Mouse (Mus musculus) erythroblast, embryonic 14.5 days (primary cell): ENCODE measurements at regions not wholly inside any gene's neighbourhood (a gene's known extent, or its start where the extent isn't known, plus 50 kb on each side); places are given as distances from the start of the nearest gene placed in this dataset.

Experiments used
- H3K27me3 ChIP-seq: 2 replicates; pipeline ENCODE4 v1.6.1; 2012; ENCODE audit warnings: inconsistent platforms; ENCODE audit not compliant: control insufficient read depth
- H3K36me3 ChIP-seq: 2 replicates; pipeline ENCODE4 v1.6.1; 2012; ENCODE audit warnings: mild to moderate bottlenecking, inconsistent platforms; ENCODE audit not compliant: control insufficient read depth
- H3K4me1 ChIP-seq: 2 replicates; pipeline ENCODE4 v1.6.1; 2012; ENCODE audit warnings: inconsistent platforms; ENCODE audit not compliant: control insufficient read depth
- H3K4me3 ChIP-seq: replicated peaks from 2 replicates; pipeline ENCODE3; 2012; ENCODE audit warnings: moderate library complexity, mild to moderate bottlenecking, inconsistent platforms
- H3K9me3 ChIP-seq: 2 replicates; pipeline ENCODE4 v1.6.1; 2012; ENCODE audit warnings: low read length, inconsistent platforms, mixed read lengths; ENCODE audit not compliant: control insufficient read depth
- GATA1 ChIP-seq: IDR thresholded peaks from 2 replicates; pipeline ENCODE4 v1.6.1; 2012; ENCODE audit warnings: low read length, inconsistent platforms, mixed read lengths
- TAL1 ChIP-seq: IDR thresholded peaks from 3 replicates; pipeline ENCODE4 v1.6.1; 2012; ENCODE audit warnings: low read length, inconsistent platforms, mixed read lengths

DNA sequence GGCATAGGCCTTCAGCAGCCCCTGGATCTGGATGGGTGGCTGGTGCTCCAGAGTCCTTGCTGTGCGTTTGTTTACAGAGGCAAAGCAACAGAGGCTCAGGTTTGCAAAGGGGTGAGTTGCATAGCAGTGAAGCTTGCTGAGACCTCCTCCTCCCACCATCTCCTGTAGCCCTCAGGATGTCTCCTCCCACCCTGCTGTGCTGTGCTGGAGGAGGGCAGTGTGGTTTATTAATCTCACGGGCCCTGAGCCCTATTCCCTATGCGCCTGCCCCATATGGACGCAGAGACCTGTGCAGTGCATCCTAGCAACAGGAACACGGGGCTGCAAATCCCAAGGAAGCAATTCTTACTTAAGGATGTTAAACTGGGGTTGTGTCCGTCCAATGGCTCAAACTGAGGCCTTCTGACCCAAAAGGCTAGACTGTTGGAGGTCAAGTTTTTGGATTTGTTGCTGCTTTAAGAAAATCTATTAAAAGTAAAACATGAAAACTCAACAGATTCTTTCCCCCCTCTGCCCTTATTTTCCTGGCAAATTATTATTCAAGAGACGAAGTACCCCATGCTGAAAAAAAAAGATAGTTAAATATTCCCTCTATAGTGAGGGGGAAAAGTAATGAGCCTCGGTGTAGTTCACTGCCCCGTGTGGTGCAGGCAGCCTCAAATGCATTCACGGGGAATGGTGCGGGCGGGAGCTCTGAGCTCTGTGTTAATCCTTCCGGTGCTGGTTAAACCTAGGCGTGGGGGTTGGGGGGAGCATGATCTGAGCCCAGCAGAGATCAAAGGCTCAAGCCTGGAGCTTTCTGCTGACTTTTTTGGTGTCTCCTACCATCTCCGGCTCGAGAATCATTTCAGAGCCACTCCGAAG lies 297.8 kb downstream of the Cdh26 start:
- no peak for TF ChIP-seq TAL1
- no peak for TF ChIP-seq GATA1
- no peaks in the 10 kb centered on the region for H3K36me3 ChIP-seq
- no peaks in the 10 kb centered on the region for H3K9me3 ChIP-seq
- H3K27me3 ChIP-seq, result no peaks in the 10 kb centered on the region
- H3K4me1 ChIP-seq, result no peaks in the 10 kb centered on the region
- no peak overlapping the region for H3K4me3 ChIP-seq

DNA sequence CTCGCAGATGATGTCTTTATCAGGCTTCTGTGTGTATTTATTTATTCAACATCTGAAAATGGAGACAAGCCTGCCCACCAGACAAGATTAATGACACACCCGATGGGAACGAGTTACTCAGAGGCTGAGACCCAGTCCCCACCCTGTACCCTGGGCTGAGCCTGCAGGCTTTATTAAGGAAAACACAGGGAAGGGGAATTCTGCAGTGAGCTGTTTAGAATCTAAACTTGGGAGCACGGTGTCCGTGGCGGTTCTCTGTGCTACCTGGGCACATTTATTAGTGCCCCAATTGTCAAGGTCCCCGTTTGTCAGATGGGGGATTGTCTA lies 298.4 kb downstream of the Cdh26 start:
- H3K4me1 ChIP-seq, result no peaks in the 10 kb centered on the region
- no peaks in the 10 kb centered on the region for H3K9me3 ChIP-seq
- no peaks in the 10 kb centered on the region for H3K27me3 ChIP-seq
- H3K36me3 ChIP-seq, result no peaks in the 10 kb centered on the region
- no peak overlapping the region for H3K4me3 ChIP-seq
- TF ChIP-seq GATA1, result no peak
- TF ChIP-seq TAL1, result no peak

DNA sequence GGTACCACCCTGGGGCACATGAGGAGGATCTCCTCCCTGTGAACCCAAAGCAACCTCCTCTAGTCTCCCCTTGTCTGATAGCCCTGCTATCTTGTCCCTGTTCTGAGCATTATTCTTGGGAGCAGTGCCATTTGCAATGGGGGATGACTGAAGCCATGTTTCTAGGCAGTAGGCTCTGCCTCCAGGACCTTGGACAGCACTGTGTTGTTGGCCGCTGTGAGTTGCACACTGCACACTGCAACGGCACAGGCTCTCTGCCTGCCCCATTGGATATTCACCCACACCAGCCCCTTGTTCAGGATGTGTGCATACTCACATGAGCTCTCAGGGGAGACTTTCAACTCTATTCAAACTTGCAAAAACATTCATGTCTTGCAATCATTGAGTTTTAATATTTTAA lies 304.8 kb downstream of the Cdh26 start:
- Histone ChIP-seq H3K4me3 (no peak overlapping the region), H3K4me1 (no peaks in the 10 kb centered on the region), H3K36me3 (no peaks in the 10 kb centered on the region), H3K27me3 (no peaks in the 10 kb centered on the region), H3K9me3 (peaks cover 2% of the 10 kb centered on the region; the same call in 1 of the 2 replicates)
- no peak for TF ChIP-seq TAL1
- no peak for TF ChIP-seq GATA1

DNA sequence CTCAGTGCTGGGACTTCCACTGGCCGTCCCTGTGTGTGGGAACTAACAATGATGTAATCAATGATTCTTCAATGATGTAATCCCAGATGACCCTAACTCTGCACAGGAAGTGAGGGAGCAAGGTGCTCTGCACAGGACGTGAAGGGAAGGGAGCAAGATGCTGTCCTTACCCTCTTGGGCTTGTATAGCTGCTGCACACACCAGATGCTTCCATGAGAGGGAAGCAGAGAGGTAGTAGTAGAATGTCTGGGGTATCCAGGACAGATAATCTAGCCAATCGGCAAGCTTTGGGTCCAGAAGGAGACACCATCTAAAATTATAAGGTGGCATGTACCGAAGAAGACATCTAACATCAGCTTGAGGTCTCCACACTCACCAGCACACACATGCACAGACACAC lies 314.3 kb downstream of the Cdh26 start:
- Histone ChIP-seq H3K4me1 (no peaks in the 10 kb centered on the region), H3K9me3 (peaks cover under 1% of the 10 kb centered on the region; the same call in 1 of the 2 replicates), H3K4me3 (no peak overlapping the region), H3K27me3 (no peaks in the 10 kb centered on the region), H3K36me3 (no peaks in the 10 kb centered on the region)
- TF ChIP-seq TAL1, result no peak
- no peak for TF ChIP-seq GATA1

DNA sequence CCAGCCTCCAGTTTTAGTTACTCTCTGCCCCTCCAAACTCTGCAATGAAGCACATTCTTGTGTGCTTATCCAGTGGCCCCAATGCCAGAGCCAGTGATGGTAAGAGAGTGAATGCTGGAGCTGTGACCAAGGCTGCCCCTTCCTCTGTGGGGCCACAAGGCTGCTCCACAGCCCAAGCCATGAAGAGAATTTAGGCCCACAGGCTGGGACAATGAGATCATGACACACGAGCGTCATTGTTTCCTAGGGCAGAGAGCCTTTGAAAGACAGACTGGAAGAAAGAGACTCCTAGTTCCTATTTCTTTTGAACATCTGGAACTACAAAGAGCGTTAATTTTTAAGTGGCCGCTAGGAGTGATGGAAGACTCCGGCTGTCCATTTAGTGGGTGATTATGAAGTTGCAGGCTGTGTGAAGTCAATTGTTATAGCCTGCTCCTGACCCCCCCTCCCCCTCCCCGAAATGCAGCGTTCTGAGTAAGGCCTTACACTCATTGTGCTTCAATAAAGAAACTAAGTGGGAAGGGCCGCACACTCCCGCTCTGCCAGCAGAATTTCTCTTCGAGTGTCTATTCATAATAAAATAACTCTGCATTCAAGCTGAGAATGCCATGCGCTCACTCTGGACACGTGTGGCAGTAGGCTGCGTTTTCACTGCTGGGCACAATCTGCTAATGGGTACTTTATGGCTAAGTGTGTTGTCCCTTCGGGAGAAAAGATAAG lies 315.1 kb downstream of the Cdh26 start:
- H3K4me3 ChIP-seq, result no peak overlapping the region
- H3K27me3 ChIP-seq, result no peaks in the 10 kb centered on the region
- no peaks in the 10 kb centered on the region for H3K4me1 ChIP-seq
- H3K9me3 ChIP-seq, result no peaks in the 10 kb centered on the region; the same call in 1 of the 2 replicates
- H3K36me3 ChIP-seq, result no peaks in the 10 kb centered on the region
- TF ChIP-seq TAL1 (no peak), GATA1 (no peak)

DNA sequence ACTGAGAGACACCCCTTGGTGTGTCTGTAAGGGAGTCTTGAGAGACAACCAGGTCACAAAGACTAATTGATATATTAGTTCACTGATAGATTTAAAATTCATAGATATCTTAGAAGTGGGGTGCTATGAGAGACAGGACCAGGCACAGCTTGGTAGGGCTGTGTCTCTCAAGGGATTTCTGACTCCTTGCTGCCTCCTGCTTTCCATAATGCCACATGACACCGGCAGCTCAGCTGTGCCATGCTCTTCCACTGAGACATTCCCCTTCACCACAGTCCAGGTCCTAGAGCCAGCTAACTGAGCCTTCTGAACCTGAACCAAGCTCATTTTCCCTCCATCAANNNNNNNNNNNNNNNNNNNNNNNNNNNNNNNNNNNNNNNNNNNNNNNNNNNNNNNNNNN lies 320.9 kb downstream of the Cdh26 start:
- Histone ChIP-seq H3K4me3 (no peak overlapping the region), H3K4me1 (no peaks in the 10 kb centered on the region)
- TF ChIP-seq TAL1 (no peak), GATA1 (no peak)

DNA sequence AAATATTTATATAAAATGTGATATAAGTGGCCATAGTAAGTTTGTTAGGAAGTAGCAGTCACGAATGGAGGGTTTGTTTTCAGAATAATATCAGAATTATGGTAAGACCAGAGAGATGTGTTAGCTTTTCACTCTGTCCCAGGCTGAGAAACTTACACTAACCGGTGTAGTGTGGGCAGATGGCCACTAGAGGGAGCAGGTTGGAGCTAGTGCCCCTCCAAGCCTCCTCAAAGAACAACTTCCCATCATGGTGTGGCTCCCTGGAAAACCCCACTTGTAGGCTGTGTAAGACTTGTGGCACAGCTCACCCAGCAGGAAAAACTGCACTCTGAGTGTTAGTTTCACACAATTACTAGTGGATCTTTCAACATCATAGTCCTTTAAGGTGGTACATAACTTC lies 328.0 kb downstream of the Cdh26 start:
- TF ChIP-seq GATA1 (no peak), TAL1 (no peak)
- Histone ChIP-seq H3K9me3 (peaks cover 7% of the 10 kb centered on the region; the same call in 1 of the 2 replicates), H3K4me1 (no peaks in the 10 kb centered on the region)

More for the DNA sequence above, 320.9 kb downstream of the Cdh26 start:
- no peaks in the 10 kb centered on the region for H3K9me3 ChIP-seq
- no peaks in the 10 kb centered on the region for H3K36me3 ChIP-seq
- no peaks in the 10 kb centered on the region for H3K27me3 ChIP-seq

DNA sequence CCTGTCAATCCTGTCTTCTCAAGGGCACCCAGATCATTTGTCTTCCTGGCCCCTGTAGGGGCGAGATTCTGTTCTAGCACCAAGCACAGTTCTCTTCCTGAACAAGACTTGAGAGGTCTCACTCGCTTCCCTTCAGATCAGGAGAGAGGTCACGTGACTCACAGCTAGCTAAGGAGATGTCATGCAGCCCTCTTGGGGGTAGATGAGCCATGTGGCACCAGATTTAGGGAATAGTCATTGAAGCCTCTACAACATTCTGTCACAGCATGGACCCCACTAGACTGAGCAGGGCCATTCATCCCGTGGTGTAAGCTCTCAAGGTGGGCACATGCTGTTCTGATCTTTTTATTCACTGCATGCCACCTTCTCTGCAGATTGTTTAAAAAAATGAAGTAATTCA lies 338.2 kb downstream of the Cdh26 start:
- no peaks in the 10 kb centered on the region for H3K4me1 ChIP-seq
- H3K36me3 ChIP-seq, result no peaks in the 10 kb centered on the region
- H3K4me3 ChIP-seq, result no peak overlapping the region
- no peaks in the 10 kb centered on the region for H3K27me3 ChIP-seq
- peaks cover 15% of the 10 kb centered on the region for H3K9me3 ChIP-seq
- TF ChIP-seq GATA1 (no peak), TAL1 (no peak)

More for the DNA sequence above, 328.0 kb downstream of the Cdh26 start:
- no peak overlapping the region for H3K4me3 ChIP-seq
- no peaks in the 10 kb centered on the region for H3K27me3 ChIP-seq
- no peaks in the 10 kb centered on the region for H3K36me3 ChIP-seq

DNA sequence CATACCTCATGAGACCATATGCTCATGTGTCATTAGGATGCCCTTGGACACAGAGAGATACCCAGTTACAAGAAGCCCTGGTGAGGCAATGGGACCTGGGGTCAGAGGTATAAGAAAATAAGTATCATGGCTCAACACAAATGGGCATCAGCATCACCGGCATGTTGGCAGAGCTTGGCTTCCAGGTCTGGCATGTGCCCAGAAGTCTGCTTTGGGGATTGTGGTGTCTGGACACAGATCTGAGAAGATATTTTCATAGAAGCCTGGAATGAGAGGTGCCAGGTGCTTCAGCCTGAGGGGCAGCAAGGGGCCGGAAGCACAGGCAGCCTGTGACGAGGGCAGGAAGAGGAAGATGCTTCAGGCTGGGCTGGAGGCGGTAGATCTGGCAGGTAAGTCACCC lies 338.7 kb downstream of the Cdh26 start:
- Histone ChIP-seq H3K4me1 (no peaks in the 10 kb centered on the region), H3K36me3 (no peaks in the 10 kb centered on the region), H3K27me3 (no peaks in the 10 kb centered on the region), H3K9me3 (peaks cover 13% of the 10 kb centered on the region), H3K4me3 (no peak overlapping the region)
- no peak for TF ChIP-seq GATA1
- no peak for TF ChIP-seq TAL1
